Mouse (Mus musculus) myocyte (in vitro differentiated cells): ENCODE data around the gene Gal.

ENCODE experiments used
- CEBPB ChIP-seq: IDR thresholded peaks from 2 replicates; pipeline ENCODE4 v1.6.1; 2011; ENCODE audit warnings: mild to moderate bottlenecking, moderate library complexity; ENCODE audit not compliant: poor library complexity, insufficient read depth, severe bottlenecking
- MAX ChIP-seq: IDR thresholded peaks from one replicate; pipeline ENCODE4 v1.6.1; 2011; ENCODE audit warnings: low read depth, mild to moderate bottlenecking, control low read depth
- MYOG ChIP-seq, 3 experiments: IDR thresholded peaks; one replicate each; pipeline ENCODE4 v1.6.1; 2011; ENCODE audit warnings: control low read depth in 2 of 3, low read depth in 2 of 3, mild to moderate bottlenecking in 2 of 3; ENCODE audit not compliant: insufficient read length in 2 of 3, control insufficient read depth in 1 of 3, insufficient read depth in 1 of 3
- POLR2A ChIP-seq: IDR thresholded peaks from one replicate; pipeline ENCODE4 v1.6.1; 2011; ENCODE audit warnings: low read depth, mild to moderate bottlenecking, control low read depth, moderate library complexity; ENCODE audit not compliant: insufficient read length
- POLR2AphosphoS2 ChIP-seq: IDR thresholded peaks from one replicate; pipeline ENCODE4 v1.6.1; 2011; ENCODE audit warnings: low read depth, control low read depth; ENCODE audit not compliant: insufficient read length
- TCF12 ChIP-seq: IDR thresholded peaks from one replicate; pipeline ENCODE4 v1.6.1; 2011; ENCODE audit warnings: mild to moderate bottlenecking, control low read depth; ENCODE audit not compliant: poor library complexity, insufficient read depth, severe bottlenecking
- USF1 ChIP-seq: IDR thresholded peaks from one replicate; pipeline ENCODE4 v1.6.1; 2011; ENCODE audit warnings: low read depth, mild to moderate bottlenecking, control low read depth, moderate library complexity

DNA sequence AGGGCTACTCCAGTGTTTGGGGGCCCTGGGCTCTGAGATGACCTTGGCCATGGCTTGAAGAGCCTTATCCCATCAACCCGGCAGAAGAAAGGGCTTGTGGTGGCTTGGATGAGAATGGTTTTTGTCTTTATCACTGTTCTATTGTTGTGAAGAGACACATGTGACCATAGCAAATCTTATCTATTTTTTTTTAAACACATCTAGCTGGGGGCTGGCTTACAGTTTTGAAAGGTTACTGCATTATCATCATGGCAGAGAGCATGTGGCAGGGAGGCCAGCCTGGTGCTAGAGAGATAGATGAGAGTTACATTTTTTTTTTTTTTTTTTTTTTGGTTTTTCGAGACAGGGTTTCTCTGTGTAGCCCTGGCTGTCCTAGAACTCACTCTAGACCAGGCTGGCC, 17.6 kb upstream of the Gal start:
- TF ChIP-seq USF1, result no peak
- TF ChIP-seq POLR2A, result no peak
- TF ChIP-seq TCF12, result no peak
- no peak for TF ChIP-seq MAX
- no peak for TF ChIP-seq POLR2AphosphoS2
- TF ChIP-seq MYOG (IDR thresholded peaks at IDR 0.05; ENCODE audit: control insufficient read depth in 1 of 3, insufficient read depth in 1 of 3, insufficient read length in 2 of 3, low read depth in 2 of 3), result no peak
- TF ChIP-seq CEBPB, result no peak
